Mouse (Mus musculus): ENCODE measurements around the gene Mier2. TPM values are rescaled to one million over a fixed set of nuclear protein-coding genes. Genes with fewer than 3 reads are reported as not detected.

Gene Mier2
- 56.2 and 56.8 TPM in 2 replicates for polyA plus RNA-seq (2015; fragmentation: Nextera tagmentation; extraction: Ambion mirVana)

- H3K36me3 ChIP-seq (ENCODE audit: control insufficient read depth, insufficient read depth, low read length) = no peaks in the 10 kb centered on the region
- H3K27me3 ChIP-seq (ENCODE audit: control insufficient read depth, insufficient read depth, low read depth, low read length) = no peaks in the 10 kb centered on the region
- peak; percentile 92 for ATAC-seq
- peaks cover 22% of the 10 kb centered on the region for H3K4me1 ChIP-seq (ENCODE audit: control insufficient read depth, insufficient read depth, low read length)
- peak within 1 kb of the TSS; percentile 74 for H3K27ac ChIP-seq (ENCODE audit: low read length)
- H3K4me2 ChIP-seq (ENCODE audit: low read length) = peak within 1 kb of the TSS; percentile 81
- peak within 1 kb of the TSS; percentile 87 for H3K4me3 ChIP-seq (ENCODE audit: low read depth, low read length)
- WGBS = under 1% methylated on average over 87 of the region's 108 CpGs
- no peaks in the 10 kb centered on the region for H3K9me3 ChIP-seq (replicated peaks; ENCODE audit: control insufficient read depth, low read length, poor library complexity, severe bottlenecking)
- H3K9ac ChIP-seq (ENCODE audit: low read depth, low read length) = peak within 1 kb of the TSS; percentile 86
These were observed at the start of gene Mier2 for GRCm38 (mm10) chr10:79554330-79555237. TSS of gene Mier2 (minus strand) at chr10:79555199.

GRCm38 (mm10) chr10:79597936-79598230 lies 42.9 kb upstream of the Mier2 start:
- Histone ChIP-seq H3K4me3 (ENCODE audit: low read depth, low read length) (no peak overlapping the region), H3K9me3 (replicated peaks; ENCODE audit: control insufficient read depth, low read length, poor library complexity, severe bottlenecking) (no peaks in the 10 kb centered on the region), H3K36me3 (ENCODE audit: control insufficient read depth, insufficient read depth, low read length) (no peaks in the 10 kb centered on the region), H3K27ac (ENCODE audit: low read length) (no peak overlapping the region), H3K4me1 (ENCODE audit: control insufficient read depth, insufficient read depth, low read length) (no peaks in the 10 kb centered on the region; the same call in 1 of the 2 replicates), H3K9ac (ENCODE audit: low read depth, low read length) (no peak overlapping the region), H3K4me2 (ENCODE audit: low read length) (no peak overlapping the region), H3K27me3 (ENCODE audit: control insufficient read depth, insufficient read depth, low read depth, low read length) (peaks cover 9% of the 10 kb centered on the region; the same call in 1 of the 2 replicates)
- 73% methylated on average over 4 of the region's 4 CpGs for WGBS
- no peak for ATAC-seq

DNA sequence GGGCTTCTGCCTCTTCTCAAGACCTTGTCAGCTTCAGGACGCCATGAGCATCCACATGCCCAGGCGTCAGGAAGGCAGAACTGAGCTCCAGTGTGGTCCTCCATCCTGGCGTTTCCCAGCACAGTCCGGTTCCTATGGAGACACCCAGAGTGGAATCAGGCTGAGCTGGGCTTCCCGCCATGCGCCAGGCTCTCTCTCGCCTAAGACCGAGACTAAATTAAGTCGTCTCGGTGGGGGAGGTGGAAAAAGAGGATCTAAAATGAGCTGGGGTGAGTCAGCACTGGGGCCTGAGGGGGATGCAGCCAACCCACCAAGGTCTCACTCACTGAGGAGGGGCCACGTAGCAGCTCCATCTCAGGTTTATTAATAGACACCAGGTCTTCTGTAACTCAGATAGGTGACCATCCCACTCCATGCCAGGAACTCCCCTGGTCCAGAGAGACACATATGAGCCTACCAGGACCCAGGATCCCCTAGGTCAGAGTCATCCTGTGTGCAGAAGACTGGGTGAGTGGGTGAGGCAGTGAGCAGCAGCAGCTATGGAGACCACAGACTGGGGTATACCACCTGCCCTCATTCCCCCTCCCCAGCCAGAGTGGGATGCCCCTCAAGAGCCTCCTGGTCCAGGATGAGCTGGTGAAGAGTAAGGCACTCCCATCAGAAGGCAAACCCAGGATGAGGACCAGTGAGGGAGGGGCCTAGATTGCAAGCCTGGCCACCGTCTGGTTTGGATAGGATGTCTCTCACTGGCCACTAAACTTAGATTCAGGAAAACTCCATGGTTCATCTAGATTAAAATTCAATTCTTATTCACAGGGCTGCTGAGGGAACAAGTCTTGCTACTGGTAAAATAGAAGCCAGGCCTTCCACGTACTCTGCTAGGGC lies 42.3 kb upstream of the Mier2 start:
- no peak overlapping the region for H3K9ac ChIP-seq (ENCODE audit: low read depth, low read length)
- no peaks in the 10 kb centered on the region for H3K36me3 ChIP-seq (ENCODE audit: control insufficient read depth, insufficient read depth, low read length)
- WGBS = 22% methylated on average over 13 of the region's 13 CpGs
- H3K27ac ChIP-seq (ENCODE audit: low read length) = no peak overlapping the region
- ATAC-seq = no peak
- H3K27me3 ChIP-seq (ENCODE audit: control insufficient read depth, insufficient read depth, low read depth, low read length) = peaks cover 9% of the 10 kb centered on the region; the same call in 1 of the 2 replicates
- no peak overlapping the region for H3K4me2 ChIP-seq (ENCODE audit: low read length)
- H3K4me1 ChIP-seq (ENCODE audit: control insufficient read depth, insufficient read depth, low read length) = no peaks in the 10 kb centered on the region; the same call in 1 of the 2 replicates
- H3K4me3 ChIP-seq (ENCODE audit: low read depth, low read length) = no peak overlapping the region
- no peaks in the 10 kb centered on the region for H3K9me3 ChIP-seq (replicated peaks; ENCODE audit: control insufficient read depth, low read length, poor library complexity, severe bottlenecking)

DNA sequence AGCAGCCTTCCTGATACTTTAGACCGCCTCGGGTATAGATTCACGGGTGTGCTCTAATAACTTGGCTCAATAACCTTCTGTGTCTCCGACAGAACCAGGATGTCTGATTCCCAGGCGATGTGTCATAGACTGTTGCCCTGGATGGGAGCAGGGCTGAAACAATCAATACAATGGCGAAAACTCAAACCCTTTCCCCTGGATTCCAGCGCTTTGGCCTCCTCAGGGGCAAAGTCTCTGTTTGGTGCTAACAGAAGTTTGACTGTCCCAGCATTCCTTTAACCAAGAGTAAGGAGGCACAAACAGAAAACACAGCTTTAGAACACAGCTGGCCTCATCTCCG lies 40.6 kb upstream of the Mier2 start:
- Histone ChIP-seq H3K4me3 (ENCODE audit: low read depth, low read length) (no peak overlapping the region), H3K27me3 (ENCODE audit: control insufficient read depth, insufficient read depth, low read depth, low read length) (peaks cover 9% of the 10 kb centered on the region; the same call in 1 of the 2 replicates), H3K4me2 (ENCODE audit: low read length) (no peak overlapping the region), H3K4me1 (ENCODE audit: control insufficient read depth, insufficient read depth, low read length) (no peaks in the 10 kb centered on the region; the same call in 1 of the 2 replicates), H3K9ac (ENCODE audit: low read depth, low read length) (no peak overlapping the region), H3K27ac (ENCODE audit: low read length) (no peak overlapping the region), H3K9me3 (replicated peaks; ENCODE audit: control insufficient read depth, low read length, poor library complexity, severe bottlenecking) (no peaks in the 10 kb centered on the region), H3K36me3 (ENCODE audit: control insufficient read depth, insufficient read depth, low read length) (no peaks in the 10 kb centered on the region)
- WGBS = 67% methylated on average over 8 of the region's 8 CpGs
- no peak; the same call in 1 of the 2 replicates for ATAC-seq

DNA sequence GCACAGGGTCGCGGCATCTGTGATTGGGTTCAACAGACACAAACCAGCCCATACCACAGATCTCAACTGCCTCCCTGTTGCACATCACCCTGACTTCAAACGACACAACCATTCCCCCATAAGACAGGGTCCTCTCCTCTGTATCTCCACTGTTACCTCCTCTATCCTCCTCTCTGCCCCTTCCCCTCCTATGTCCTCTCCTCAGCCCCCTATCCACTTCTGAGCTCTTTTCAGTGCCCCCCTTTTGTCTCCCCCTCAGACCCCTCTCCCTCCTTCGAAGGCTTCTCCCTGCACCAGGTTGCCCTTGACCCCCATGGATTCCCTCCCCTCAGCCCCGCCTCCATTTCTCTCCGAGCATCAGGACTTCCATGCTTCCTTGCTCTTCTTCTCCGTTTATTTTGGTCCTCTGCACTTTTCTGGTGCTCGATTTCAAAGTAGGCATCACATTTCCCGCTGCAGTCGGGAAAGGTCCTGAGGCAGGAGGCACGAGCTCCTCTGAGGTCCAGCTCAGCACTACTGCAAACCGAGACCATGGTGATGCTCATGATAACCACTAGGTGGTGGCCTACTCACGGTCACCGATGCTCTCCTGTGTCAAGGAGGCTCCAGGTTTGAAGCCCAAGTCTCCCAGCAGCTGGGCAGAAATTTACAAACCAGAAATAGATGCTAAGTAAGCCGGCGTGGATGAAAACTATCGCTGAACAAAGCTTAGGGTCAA lies 40.0 kb upstream of the Mier2 start:
- Histone ChIP-seq H3K4me2 (ENCODE audit: low read length) (peak overlapping the region; percentile 28; the same call in 1 of the 2 replicates), H3K4me1 (ENCODE audit: control insufficient read depth, insufficient read depth, low read length) (no peaks in the 10 kb centered on the region; the same call in 1 of the 2 replicates), H3K4me3 (ENCODE audit: low read depth, low read length) (no peak overlapping the region), H3K27me3 (ENCODE audit: control insufficient read depth, insufficient read depth, low read depth, low read length) (peaks cover 9% of the 10 kb centered on the region; the same call in 1 of the 2 replicates), H3K9ac (ENCODE audit: low read depth, low read length) (peak overlapping the region; percentile 39; the same call in 1 of the 2 replicates), H3K9me3 (replicated peaks; ENCODE audit: control insufficient read depth, low read length, poor library complexity, severe bottlenecking) (no peaks in the 10 kb centered on the region), H3K27ac (ENCODE audit: low read length) (no peak overlapping the region), H3K36me3 (ENCODE audit: control insufficient read depth, insufficient read depth, low read length) (no peaks in the 10 kb centered on the region)
- ATAC-seq = peak; percentile 93
- 17% methylated on average over 17 of the region's 17 CpGs for WGBS

GRCm38 (mm10) chr10:79594111-79594510 lies 39.1 kb upstream of the Mier2 start:
- 64% methylated on average over 6 of the region's 6 CpGs for WGBS

GRCm38 (mm10) chr10:79590702-79591101 lies 35.7 kb upstream of the Mier2 start:
- Histone ChIP-seq H3K9me3 (replicated peaks; ENCODE audit: control insufficient read depth, low read length, poor library complexity, severe bottlenecking) (no peaks in the 10 kb centered on the region), H3K36me3 (ENCODE audit: control insufficient read depth, insufficient read depth, low read length) (no peaks in the 10 kb centered on the region), H3K4me2 (ENCODE audit: low read length) (no peak overlapping the region), H3K27ac (ENCODE audit: low read length) (no peak overlapping the region), H3K4me3 (ENCODE audit: low read depth, low read length) (no peak overlapping the region), H3K27me3 (ENCODE audit: control insufficient read depth, insufficient read depth, low read depth, low read length) (peaks cover 9% of the 10 kb centered on the region; the same call in 1 of the 2 replicates), H3K4me1 (ENCODE audit: control insufficient read depth, insufficient read depth, low read length) (no peaks in the 10 kb centered on the region; the same call in 1 of the 2 replicates), H3K9ac (ENCODE audit: low read depth, low read length) (no peak overlapping the region)
- WGBS = 86% methylated on average over 1 of the region's 1 CpGs
- ATAC-seq = no peak

More at GRCm38 (mm10) chr10:79594111-79594510, 39.1 kb upstream of the Mier2 start:
- no peak overlapping the region for H3K4me3 ChIP-seq (ENCODE audit: low read depth, low read length)
- no peak overlapping the region for H3K4me2 ChIP-seq (ENCODE audit: low read length)
- no peaks in the 10 kb centered on the region for H3K9me3 ChIP-seq (replicated peaks; ENCODE audit: control insufficient read depth, low read length, poor library complexity, severe bottlenecking)
- H3K27ac ChIP-seq (ENCODE audit: low read length) = no peak overlapping the region
- no peak for ATAC-seq
- H3K4me1 ChIP-seq (ENCODE audit: control insufficient read depth, insufficient read depth, low read length) = no peaks in the 10 kb centered on the region; the same call in 1 of the 2 replicates
- no peaks in the 10 kb centered on the region for H3K36me3 ChIP-seq (ENCODE audit: control insufficient read depth, insufficient read depth, low read length)
- no peak overlapping the region for H3K9ac ChIP-seq (ENCODE audit: low read depth, low read length)
- H3K27me3 ChIP-seq (ENCODE audit: control insufficient read depth, insufficient read depth, low read depth, low read length) = peaks cover 9% of the 10 kb centered on the region; the same call in 1 of the 2 replicates

- WGBS = 76% methylated on average over 4 of the region's 4 CpGs
- Histone ChIP-seq H3K27ac (ENCODE audit: low read length) (no peak overlapping the region), H3K9ac (ENCODE audit: low read depth, low read length) (no peak overlapping the region)
These were observed 32.7 kb upstream of the Mier2 start for GRCm38 (mm10) chr10:79587752-79588126.

More at GRCm38 (mm10) chr10:79587752-79588126, 32.7 kb upstream of the Mier2 start:
- no peaks in the 10 kb centered on the region for H3K4me1 ChIP-seq (ENCODE audit: control insufficient read depth, insufficient read depth, low read length)
- no peak for ATAC-seq
- no peaks in the 10 kb centered on the region for H3K36me3 ChIP-seq (ENCODE audit: control insufficient read depth, insufficient read depth, low read length)
- H3K9me3 ChIP-seq (replicated peaks; ENCODE audit: control insufficient read depth, low read length, poor library complexity, severe bottlenecking) = no peaks in the 10 kb centered on the region
- no peak overlapping the region for H3K4me2 ChIP-seq (ENCODE audit: low read length)
- no peak overlapping the region for H3K4me3 ChIP-seq (ENCODE audit: low read depth, low read length)
- H3K27me3 ChIP-seq (ENCODE audit: control insufficient read depth, insufficient read depth, low read depth, low read length) = no peaks in the 10 kb centered on the region
